Mouse (Mus musculus): ENCODE measurements around the gene Baz1b.

Gene Baz1b

GRCm38 (mm10) chr5:135274663-135275396 is 87.8 kb downstream of the Baz1b start:
- DNase-seq (ENCODE audit: low spot score): no peak

- no peak for DNase-seq (ENCODE audit: low spot score)
Measured at GRCm38 (mm10) chr5:135276597-135276996, 89.5 kb downstream of the Baz1b start.

- DNase-seq (ENCODE audit: low spot score): no peak
Measured at GRCm38 (mm10) chr5:135280226-135280625, 93.2 kb downstream of the Baz1b start.

- no peak for DNase-seq (ENCODE audit: low spot score)
Measured at GRCm38 (mm10) chr5:135285211-135285610, 98.1 kb downstream of the Baz1b start.

- DNase-seq (ENCODE audit: low spot score): peak; percentile 85
Measured at GRCm38 (mm10) chr5:135286185-135286584, 99.1 kb downstream of the Baz1b start.

GRCm38 (mm10) chr5:135286926-135287325 is 99.9 kb downstream of the Baz1b start:
- no peak for DNase-seq (ENCODE audit: low spot score)

- no peak for DNase-seq (ENCODE audit: low spot score)
Measured at GRCm38 (mm10) chr5:135290703-135291102, 103.6 kb downstream of the Baz1b start.

GRCm38 (mm10) chr5:135291193-135291592 is 104.1 kb downstream of the Baz1b start:
- DNase-seq (ENCODE audit: low spot score): no peak

- DNase-seq (ENCODE audit: low spot score): no peak
Measured at GRCm38 (mm10) chr5:135292001-135292400, 104.9 kb downstream of the Baz1b start.

All from layer of hippocampus, adult 11-12 months (tissue).